Mouse (Mus musculus): ENCODE measurements around the gene Gm36079. TPM values are rescaled to one million over a fixed set of nuclear protein-coding genes. Genes with fewer than 3 reads are reported as not detected.
"Not testable (repeated sequence)": the region's sequence is repeated elsewhere in the genome, so short reads cannot be mapped to it uniquely, and the experiment has no call there.

The Gm36079 gene
- polyA plus RNA-seq, 1 experiment: not detected

DNA sequence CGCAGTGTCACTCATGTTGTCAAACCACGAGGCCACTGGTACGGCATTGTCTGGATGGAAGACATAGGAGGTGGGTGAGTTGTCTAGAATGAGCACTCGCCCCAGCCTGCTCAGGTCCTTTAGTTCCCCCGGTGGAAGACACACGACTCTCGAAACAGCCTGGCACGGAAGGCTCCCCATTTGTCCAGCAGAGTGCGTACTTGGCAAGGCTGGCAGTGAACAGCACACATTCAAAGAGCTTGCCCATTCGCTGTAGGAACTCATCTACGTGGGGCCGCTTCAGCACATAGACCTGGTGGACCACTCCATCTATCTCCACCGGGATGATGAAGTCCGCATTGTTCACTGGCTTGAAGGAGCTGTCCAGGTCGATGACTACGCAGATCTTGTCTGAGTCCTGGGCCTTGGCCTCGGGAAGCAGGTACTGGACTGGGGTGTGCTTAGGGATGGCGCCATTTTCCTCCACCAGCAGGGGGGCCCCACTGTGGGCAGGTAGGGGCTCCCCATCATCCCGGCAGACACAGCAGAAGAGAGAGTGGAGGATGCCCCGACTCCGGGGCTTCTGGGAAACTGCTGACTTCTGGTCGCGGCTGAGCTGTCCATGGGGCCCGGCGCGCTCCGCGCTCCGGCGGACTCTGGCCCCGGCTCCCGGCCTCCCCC, 11.3 kb downstream of the Gm36079 start:
- DNase-seq (ENCODE audit: low read depth): not testable (repeated sequence)

DNA sequence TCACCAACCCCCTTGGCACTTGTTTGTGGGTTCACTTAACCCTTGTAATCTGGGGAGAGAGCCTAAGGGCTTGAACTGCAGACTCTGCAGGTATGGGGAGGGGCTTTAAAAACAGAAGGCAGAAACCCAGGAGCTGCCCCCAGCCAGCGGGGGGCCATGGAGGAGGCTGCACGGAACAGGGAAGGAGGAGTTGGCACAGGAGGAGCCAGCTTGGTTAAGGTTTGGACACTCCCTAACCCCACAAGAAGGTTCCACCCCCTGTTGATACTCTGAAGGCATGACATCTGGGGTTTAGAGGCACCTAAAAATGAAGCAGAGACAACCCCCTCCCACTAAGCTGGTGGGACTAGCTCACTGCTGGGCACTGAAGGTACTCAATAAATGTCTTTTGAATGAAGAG, 12.8 kb downstream of the Gm36079 start:
- not testable (repeated sequence) for DNase-seq (ENCODE audit: low read depth)

DNA sequence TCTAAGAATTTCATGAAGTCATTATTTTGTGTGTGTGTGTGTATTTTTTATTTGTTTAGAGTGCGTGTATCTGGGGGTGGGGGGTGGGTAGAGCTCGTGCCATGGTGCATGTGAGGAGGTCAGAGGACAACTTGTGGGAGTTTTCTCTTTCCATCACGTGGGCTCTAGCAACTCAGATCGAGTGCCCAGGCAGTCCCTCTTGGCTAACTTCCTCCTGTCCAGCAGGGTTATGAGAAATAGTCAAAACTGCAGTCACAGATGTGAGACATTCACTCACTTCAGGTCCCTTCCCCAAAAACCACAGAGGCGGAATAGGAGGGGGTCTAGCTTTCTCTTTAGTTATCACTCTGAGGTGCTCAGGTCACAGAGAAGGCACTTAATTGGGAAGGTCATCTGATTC, 13.3 kb downstream of the Gm36079 start:
- DNase-seq (ENCODE audit: low read depth): not testable (repeated sequence)

DNA sequence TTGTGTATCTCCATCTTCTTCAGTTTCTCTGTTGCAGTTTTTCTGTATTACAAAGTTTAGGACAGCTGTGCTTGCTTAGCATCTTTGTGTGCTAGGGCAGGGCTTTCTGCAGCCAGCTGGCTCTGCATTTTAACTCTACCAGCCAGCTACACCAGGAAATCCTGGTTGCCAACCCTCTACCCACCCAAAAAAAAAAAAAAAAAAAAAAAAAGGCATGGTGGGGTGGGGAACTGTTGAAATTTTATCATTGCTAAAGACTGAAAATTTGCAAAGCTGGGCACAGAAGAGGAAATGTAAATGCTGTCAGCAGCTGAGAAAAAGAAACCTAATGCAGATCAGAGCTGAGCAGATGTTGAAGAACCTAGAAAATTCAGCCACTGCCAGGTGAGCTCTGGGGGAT, 16.7 kb downstream of the Gm36079 start:
- not testable (repeated sequence) for DNase-seq (ENCODE audit: low read depth)

DNA sequence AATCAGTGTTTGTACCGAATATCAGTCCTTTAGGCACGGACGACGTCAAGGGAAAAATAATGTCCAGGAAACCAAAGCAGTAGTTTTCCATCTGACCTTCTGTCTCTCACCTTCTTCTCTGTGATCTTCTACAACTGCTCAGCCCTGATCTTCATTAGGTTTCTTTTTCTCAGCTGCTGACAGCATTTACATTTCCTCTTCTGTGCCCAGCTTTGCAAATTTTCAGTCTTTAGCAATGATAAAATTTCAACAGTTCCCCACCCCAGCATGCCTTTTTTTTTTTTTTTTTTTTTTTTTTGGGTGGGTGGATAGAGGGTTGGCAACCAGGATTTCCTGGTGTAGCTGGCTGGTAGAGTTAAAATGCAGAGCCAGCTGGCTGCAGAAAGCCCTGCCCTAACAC, 27.6 kb downstream of the Gm36079 start:
- not testable (repeated sequence) for DNase-seq (ENCODE audit: low read depth)

DNA sequence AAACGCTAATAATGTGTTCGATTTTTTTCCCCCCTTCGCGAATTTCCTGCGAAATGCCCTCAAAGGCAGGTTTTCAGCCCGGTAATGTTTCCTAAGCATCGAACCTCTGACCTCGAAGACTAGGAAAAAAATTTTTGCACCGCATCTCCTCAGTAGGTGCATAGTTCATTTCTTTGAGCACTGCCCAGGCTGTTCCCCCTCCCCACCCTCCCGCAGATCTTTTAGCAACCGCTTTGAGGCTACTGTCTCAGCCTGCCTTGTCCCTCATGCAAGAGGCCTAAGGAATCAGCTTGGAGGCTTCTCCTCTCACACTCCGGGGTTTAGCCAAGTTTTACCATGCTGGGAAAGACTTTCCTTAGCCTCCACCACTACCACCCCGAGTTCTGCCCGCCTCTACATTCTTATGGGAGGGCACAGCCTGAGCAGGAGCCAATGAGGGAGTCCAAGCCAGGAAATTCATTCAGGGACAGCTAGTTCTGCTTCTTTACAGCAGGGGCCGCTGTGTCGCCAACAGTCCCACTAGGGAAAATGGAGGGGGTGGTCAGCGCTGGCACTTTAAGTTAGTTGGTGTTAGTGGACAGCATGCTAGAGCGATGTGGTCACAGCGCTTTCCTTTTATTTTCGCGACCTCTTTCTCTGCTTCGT, 28.2 kb downstream of the Gm36079 start:
- not testable (repeated sequence) for DNase-seq (ENCODE audit: low read depth)

DNA sequence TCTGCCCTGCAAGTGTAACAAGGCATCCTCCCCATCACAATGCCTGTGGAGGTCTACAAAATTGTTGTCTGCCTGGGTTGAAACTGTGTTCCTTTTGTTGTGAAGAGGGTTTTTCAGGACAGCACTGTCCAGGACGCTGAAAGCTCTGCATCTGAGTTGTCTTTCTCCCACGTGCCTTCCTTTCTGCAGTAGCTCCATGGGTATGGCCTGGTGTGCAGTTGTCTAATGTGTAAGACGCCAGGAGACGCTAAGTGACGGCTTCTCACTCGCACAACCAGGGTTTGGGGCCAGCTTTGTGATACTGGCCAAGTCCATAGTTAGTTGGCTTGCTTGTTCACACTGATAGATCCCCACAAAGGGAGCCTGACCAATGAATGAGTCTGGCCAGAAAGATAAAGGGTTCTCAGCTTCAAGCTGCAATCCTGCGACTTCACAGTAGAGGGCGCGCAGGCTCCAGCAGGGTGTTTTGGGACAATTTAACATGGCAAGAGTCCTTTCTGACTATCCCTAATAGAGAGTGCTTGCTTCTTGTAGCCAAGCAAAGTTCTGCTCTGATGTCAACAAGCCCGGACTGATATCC, 34.8 kb downstream of the Gm36079 start:
- not testable (repeated sequence) for DNase-seq (ENCODE audit: low read depth)

DNA sequence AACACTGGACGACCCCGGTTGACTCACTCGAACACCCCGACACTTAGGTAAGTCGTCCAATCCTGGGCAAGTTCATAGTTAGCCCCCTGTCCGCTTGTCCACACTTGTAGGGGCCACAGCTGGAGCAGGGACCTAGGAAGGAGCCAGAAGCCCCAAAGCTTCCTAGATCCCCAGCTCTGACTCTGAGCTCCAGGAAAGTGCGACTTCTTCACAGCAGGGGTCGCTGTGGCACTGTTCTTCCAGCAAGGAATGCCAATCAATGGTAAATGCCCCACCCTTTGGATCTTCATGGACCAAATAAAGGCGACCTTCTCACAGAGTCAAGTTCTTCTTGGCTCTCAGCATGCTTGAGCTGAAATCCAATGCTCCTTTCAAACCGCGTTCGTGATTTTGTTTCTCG, 35.5 kb downstream of the Gm36079 start:
- DNase-seq (ENCODE audit: low read depth): not testable (repeated sequence)

Other genes with a start within 250 kb of the Gm36079 start
- gene Zfp131, start 236.1 kb downstream of the Gm36079 start, polyA plus RNA-seq (2012; rRNA removed): 7.6 and 8.8 TPM in 2 replicates
- not detected in 2 replicates for gene AF067063, start 196.8 kb downstream of the Gm36079 start, polyA plus RNA-seq (2012; rRNA removed)
- not detected in 2 replicates for gene D13Ertd608e, start 191.0 kb downstream of the Gm36079 start, polyA plus RNA-seq (2012; rRNA removed)
- not detected in 2 replicates for gene Tcstv1, start 132.2 kb downstream of the Gm36079 start, polyA plus RNA-seq (2012; rRNA removed)
- gene Gm21761, start 97.7 kb downstream of the Gm36079 start, polyA plus RNA-seq (2012; rRNA removed): not detected in 2 replicates
- not detected in 2 replicates for gene B020031M17Rik, start 76.2 kb downstream of the Gm36079 start, polyA plus RNA-seq (2012; rRNA removed)
- 2.3 and 2.4 TPM in 2 replicates for gene Gm21188, start 25.2 kb upstream of the Gm36079 start, polyA plus RNA-seq (2012; rRNA removed)
- not detected in 2 replicates for gene Gm20767, start 113.2 kb upstream of the Gm36079 start, polyA plus RNA-seq (2012; rRNA removed)
- not detected in 2 replicates for gene Gm21818, start 145.4 kb upstream of the Gm36079 start, polyA plus RNA-seq (2012; rRNA removed)
- gene Gm21762, start 188.9 kb upstream of the Gm36079 start, polyA plus RNA-seq (2012; rRNA removed): not detected in 2 replicates
- not detected in 2 replicates for gene Gm21731, start 212.1 kb upstream of the Gm36079 start, polyA plus RNA-seq (2012; rRNA removed)
- not detected in 2 replicates for gene AF067061, start 236.1 kb upstream of the Gm36079 start, polyA plus RNA-seq (2012; rRNA removed)

Data from gonadal fat pad, adult 2 months (tissue).